Mouse (Mus musculus): ENCODE data around the gene Fam187a. TPM values are rescaled to one million over a fixed set of nuclear protein-coding genes. Genes with fewer than 3 reads are reported as not detected.

Fam187a gene
- polyA plus RNA-seq (2021; fragmentation: Nextera tagmentation) = not detected in 2 replicates
- long read RNA-seq, experiment 1 = 0 reads
- long read RNA-seq, experiment 2, partial matches to known transcripts = 0 of 1 reads
- long read RNA-seq, experiment 2, other reads (novel, unspliced or antisense) = 0 of 1 reads

DNA sequence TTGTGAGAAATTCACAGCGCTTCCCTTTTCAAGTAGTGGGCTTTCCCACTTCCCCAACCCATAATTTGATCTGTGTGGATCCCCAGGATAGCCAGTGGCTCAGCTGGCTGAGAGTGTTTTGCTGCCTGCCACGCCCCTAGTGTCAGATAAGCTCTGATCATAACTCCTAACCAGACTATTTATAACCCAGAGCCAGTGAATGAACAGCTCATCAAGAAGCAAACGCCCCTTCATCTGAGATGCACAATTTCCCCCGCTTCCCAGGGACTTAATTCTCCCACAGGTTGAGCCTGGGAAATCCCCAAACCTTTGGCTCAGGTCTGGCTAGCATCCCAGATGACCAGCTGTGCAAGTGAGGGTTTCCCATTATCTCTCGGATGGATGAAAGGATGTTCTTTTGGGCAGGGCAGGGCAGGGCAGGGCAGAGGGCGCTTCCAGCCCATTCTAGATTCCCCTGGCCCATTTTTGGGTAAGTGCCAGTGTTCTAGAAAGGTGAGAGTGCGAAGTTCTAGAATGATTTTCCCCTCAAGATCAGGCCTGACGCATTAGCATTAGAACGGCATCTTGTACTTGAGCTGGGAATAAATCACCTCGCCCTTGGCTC lies at the start of gene Fam187a:
Fam187a (plus strand) TSS at position 554 of the 604 bp plus-strand sequence.

GRCm38 (mm10) chr11:102835549-102835948 lies 49.4 kb upstream of the Fam187a start, which contains the start of gene Higd1b:
TSS of gene Higd1b (plus strand) at chr11:102835849.

GRCm38 (mm10) chr11:102880585-102881313 lies 4.2 kb upstream of the Fam187a start, which contains the start of the genes Eftud2 and Ccdc103:
TSS of gene Eftud2 (minus strand) at chr11:102880985.
TSS of gene Ccdc103 (plus strand) at chr11:102881204.

GRCm38 (mm10) chr11:102900763-102901162 lies 15.8 kb downstream of the Fam187a start, which contains the start of gene Gfap:
TSS of gene Gfap (minus strand) at chr11:102900912.

GRCm38 (mm10) chr11:102924557-102925350 lies 39.8 kb downstream of the Fam187a start, which contains the start of gene Kif18b:
TSS of gene Kif18b (minus strand) at chr11:102925124.

Other genes starting within 250 kb of the Fam187a start
- gene Meioc, start 221.5 kb upstream of the Fam187a start, polyA plus RNA-seq (2021; fragmentation: Nextera tagmentation) = 0.05 and 0.07 TPM in 2 replicates
- gene Ccdc43, start 187.4 kb upstream of the Fam187a start, polyA plus RNA-seq (2021; fragmentation: Nextera tagmentation) = 31.4 and 33.9 TPM in 2 replicates
- 17.7 and 20.0 TPM in 2 replicates for gene Adam11, start 123.7 kb upstream of the Fam187a start, polyA plus RNA-seq (2021; fragmentation: Nextera tagmentation)
- gene Gjc1, start 65.5 kb upstream of the Fam187a start, polyA plus RNA-seq (2021; fragmentation: Nextera tagmentation) = 0.73 and 1.3 TPM in 2 replicates
- gene Higd1b, start 49.3 kb upstream of the Fam187a start, polyA plus RNA-seq (2021; fragmentation: Nextera tagmentation) = 9.7 and 14.4 TPM in 2 replicates
- 57.3 and 64.5 TPM in 2 replicates for gene Eftud2, start 4.2 kb upstream of the Fam187a start, polyA plus RNA-seq (2021; fragmentation: Nextera tagmentation)
- gene Ccdc103, start 4.0 kb upstream of the Fam187a start, polyA plus RNA-seq (2021; fragmentation: Nextera tagmentation) = 3.9 and 5.6 TPM in 2 replicates
- gene Gfap, start 15.7 kb downstream of the Fam187a start, polyA plus RNA-seq (2021; fragmentation: Nextera tagmentation) = 54.0 and 58.4 TPM in 2 replicates
- gene Kif18b, start 40.0 kb downstream of the Fam187a start, polyA plus RNA-seq (2021; fragmentation: Nextera tagmentation) = 0.06 TPM in 1 of 2 replicates, not detected in the other
- 1.5 and 13.5 TPM in 2 replicates for gene C1ql1, start 61.5 kb downstream of the Fam187a start, polyA plus RNA-seq (2021; fragmentation: Nextera tagmentation)
- 250 and 262 TPM in 2 replicates for gene Nmt1, start 143.0 kb downstream of the Fam187a start, polyA plus RNA-seq (2021; fragmentation: Nextera tagmentation)
- 16.0 and 42.8 TPM in 2 replicates for gene Dcakd, start 143.2 kb downstream of the Fam187a start, polyA plus RNA-seq (2021; fragmentation: Nextera tagmentation)
- 3.2 and 7.0 TPM in 2 replicates for gene Plcd3, start 216.5 kb downstream of the Fam187a start, polyA plus RNA-seq (2021; fragmentation: Nextera tagmentation)
- gene Acbd4, start 216.5 kb downstream of the Fam187a start, polyA plus RNA-seq (2021; fragmentation: Nextera tagmentation) = 47.7 and 48.6 TPM in 2 replicates
- 5.2 and 6.1 TPM in 2 replicates for gene Hexim1, start 231.1 kb downstream of the Fam187a start, polyA plus RNA-seq (2021; fragmentation: Nextera tagmentation)
- 5.2 and 7.2 TPM in 2 replicates for gene Hexim2, start 247.3 kb downstream of the Fam187a start, polyA plus RNA-seq (2021; fragmentation: Nextera tagmentation)

All from left cerebral cortex, adult 6 months (tissue).